Mouse (Mus musculus) frontal cortex, postnatal 36 days (tissue): ENCODE data around the gene Otop3.

Source experiments
- DNase-seq, 2 experiments: peaks; one replicate each; pipeline ENCODE4 v3.0.0; 2022; ENCODE audit warnings: low spot score in 2 of 2

Otop3 gene

GRCm38 (mm10) chr11:115318245-115319027 is 16.1 kb upstream of the Otop3 start:
- DNase-seq: no peak

GRCm38 (mm10) chr11:115319704-115320383 is 14.7 kb upstream of the Otop3 start:
- DNase-seq: no peak

- DNase-seq: no peak
These were observed 12.4 kb upstream of the Otop3 start, which contains the start of gene Ush1g for GRCm38 (mm10) chr11:115321906-115322693. Ush1g (minus strand) TSS chr11:115322041.

DNA sequence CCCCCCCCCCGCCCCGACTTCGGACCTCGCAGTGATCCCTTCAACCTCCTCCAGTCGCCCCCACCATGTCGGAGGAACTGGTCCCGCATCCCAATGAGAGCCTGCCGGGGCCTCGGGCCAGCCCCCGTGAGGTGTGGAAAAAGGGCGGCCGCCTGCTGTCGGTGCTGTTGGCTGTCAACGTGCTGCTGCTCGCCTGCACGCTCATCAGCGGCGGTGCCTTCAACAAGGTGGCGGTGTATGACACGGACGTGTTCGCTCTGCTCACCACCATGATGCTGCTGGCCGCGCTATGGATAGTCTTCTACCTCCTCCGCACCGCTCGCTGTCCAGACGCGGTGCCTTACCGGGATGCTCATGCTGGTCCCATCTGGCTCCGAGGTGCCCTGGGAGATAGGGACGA is 11.2 kb upstream of the Otop3 start:
- no peak for DNase-seq

DNA sequence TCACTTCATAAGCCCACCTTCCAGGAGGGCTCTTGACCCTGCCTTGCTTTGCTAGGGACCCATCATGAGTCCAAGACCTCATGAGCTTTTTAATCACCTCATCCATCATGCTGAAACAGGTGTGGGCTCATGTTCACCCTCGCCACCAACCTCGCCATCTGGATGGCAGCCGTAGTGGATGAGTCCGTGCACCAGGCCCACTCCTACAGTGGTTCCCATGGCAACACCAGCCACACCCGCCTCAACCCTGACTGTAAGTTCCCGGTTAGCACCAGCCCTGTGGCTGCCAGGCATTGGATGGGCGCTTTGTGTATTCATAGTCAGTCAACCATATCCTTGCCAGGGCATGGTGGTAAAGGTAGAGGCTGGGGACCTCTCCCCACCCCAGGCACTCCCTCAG is 7.8 kb upstream of the Otop3 start:
- peak; percentile 55 to 61 for DNase-seq

GRCm38 (mm10) chr11:115329339-115329738 is 5.2 kb upstream of the Otop3 start:
- no peak for DNase-seq

DNA sequence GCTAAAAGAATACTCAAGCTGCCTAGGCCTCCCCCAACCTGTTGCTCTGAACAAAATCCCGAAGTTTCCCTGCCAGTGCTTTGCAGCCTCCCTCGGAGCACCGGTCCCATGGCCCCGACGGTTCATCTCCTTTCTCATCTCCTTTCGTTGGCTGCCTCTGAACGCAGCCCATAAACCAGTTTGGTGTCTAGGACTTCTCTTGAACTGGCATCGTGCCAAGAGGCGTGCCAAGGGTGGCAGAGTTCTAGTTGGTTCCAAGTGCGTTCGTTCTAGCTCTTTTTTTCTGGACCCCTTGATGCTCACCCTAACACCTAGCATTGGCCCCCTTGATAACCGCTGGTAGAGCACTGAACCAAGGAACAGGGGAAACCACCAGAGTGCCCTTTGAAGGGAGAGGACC is 692 bp downstream of the Otop3 start:
- no peak for DNase-seq

- DNase-seq: no peak
These were observed 1.6 kb downstream of the Otop3 start for GRCm38 (mm10) chr11:115336115-115336514.

DNA sequence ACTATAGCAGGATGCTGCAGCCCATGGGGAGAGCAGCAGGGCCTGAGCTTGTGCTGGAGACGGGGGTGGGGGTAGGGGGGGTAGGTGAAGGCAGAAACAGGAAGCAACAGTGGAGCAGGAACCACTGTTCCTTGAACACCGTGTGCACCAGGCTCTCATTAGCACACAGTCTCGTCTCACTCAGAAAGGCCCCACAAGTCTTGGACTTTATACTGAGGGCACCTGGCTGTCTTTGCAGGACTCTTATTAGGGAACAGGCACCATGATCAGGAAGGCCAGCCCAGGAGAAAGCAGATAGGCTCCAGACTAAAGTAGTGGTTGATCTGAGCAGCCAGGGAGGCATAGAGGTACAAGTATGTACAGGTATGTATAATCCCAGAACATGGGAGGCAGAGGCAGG is 2.8 kb downstream of the Otop3 start:
- no peak for DNase-seq

GRCm38 (mm10) chr11:115337826-115338225 is 3.3 kb downstream of the Otop3 start:
- DNase-seq: no peak

DNA sequence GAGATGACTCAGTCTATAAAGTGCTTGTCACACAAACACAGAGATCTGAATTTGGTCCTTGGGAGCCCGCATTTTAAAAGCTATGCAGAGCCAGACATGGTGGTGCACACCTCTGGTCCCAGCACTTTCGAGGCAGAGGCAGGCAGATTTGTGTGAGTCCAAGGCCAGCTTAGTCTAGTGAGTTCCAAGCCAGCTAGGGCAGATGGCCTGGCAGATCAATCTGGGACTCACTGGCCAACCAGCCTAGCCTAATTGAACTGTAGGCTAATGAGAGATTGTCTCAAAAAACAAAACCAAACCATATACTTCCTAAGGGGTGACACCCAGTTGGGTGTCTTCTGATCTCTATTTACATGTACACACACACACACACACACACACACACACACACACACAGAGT is 6.7 kb downstream of the Otop3 start:
- DNase-seq: no peak

GRCm38 (mm10) chr11:115341866-115342265 is 7.3 kb downstream of the Otop3 start:
- DNase-seq: no peak

- DNase-seq: peak in 1 of 2 experiments; percentile 36
These were observed 10.4 kb downstream of the Otop3 start for GRCm38 (mm10) chr11:115344967-115345366.

DNA sequence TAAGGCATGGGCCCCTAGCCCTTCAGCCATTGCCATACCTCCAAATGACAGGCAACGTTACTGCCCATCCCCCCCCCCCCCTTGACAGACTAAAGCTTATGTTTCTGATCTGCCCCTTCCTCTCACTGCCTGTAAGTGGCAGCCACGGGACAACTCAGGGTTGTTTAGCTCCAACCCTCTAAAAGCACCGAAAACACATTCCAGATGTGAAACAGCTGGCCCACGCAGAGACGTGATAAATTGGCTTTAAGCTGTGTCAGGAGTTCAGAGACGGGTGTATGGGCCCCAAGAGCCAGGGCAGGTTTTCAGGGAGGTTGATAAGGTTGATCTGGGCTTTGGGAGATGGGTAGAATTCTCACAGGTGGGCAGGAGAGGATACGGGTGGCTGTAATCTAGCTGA is 11.0 kb downstream of the Otop3 start:
- DNase-seq: no peak

DNA sequence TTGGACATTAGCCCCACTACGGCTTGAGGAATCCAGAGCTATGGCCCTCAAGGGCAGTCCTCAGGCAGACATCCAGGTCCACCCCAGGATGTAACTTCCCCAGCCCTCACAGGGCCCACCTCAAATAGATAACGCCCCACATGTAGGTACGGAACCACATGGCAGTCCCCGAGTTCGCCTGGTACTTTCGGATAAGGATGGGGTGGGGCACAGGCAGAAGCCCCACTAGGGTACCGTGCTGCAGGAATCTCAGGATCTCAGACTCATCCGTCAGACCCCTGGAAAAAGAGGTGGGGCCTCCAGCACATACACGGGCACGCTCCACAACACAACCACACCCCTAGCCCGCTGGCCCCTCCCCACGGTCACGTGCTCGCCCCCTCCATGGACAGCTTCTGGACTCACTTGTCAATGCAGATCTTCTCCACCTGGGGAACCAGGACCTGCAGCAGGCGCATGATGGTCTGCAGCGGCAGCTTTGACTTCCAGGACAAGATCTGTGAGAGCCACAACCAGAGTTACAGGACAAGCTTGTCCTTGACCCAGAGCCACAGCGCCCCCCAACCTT is 14.2 kb downstream of the Otop3 start:
- DNase-seq: no peak

DNA sequence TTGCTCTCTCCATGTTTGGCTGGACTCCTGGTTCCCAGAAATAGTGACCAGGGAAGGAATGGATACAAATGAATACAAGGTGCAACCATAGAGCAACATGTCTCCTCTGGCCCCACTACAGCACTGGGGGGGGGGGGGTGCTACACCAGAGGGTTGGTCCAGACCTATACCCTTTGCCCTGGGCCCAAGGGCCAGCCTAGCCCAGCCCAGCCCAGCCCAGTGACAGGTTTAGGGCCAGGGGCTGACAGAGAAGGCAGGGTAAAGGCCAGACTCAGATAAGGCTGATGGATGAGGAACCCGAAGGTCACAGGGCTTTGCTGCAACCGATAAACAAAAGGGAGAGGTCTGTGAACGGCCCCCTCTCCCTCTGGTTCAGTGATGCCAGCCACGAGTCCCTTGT is 15.4 kb downstream of the Otop3 start:
- no peak for DNase-seq

DNA sequence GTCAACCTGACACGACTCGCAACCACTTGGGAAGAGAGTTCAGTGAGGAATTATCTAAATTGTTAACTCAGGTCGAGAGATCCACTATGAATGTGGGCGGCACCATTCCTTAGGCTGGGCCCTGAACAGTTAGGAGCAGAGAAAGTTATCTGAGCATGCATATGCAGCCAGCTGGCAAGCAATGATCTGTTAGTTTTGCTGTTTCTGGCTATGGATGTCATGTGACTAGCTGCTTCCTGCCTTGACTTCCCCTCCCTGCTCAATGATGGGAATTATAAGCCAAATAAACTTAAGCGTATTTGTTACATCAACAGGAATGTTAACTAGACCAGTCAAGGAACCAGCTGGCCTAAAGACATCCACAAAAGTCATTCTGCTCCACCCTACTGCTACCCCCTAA is 18.8 kb downstream of the Otop3 start:
- no peak for DNase-seq

GRCm38 (mm10) chr11:115354183-115354582 is 19.7 kb downstream of the Otop3 start:
- peak; percentile 49 to 55 for DNase-seq

DNA sequence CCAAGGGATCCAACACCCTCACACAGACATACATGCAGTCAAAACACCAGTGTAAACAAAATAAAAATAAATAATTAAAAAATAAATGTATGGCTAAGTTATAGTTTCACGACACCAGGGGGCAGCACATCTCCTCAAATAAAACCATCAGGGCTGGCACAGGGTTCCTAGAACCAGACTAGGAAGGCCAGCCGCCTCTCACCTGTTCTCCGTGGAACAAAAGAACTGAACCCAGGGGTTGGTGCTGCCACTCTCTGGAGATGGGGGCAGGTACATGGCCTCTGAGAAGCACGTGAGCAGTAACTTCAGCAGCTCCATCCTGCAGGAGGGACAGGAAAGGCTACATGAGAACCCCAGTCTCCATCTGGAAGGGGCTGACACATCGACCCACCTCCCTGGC is 23.9 kb downstream of the Otop3 start:
- DNase-seq: peak; percentile 61 to 77

DNA sequence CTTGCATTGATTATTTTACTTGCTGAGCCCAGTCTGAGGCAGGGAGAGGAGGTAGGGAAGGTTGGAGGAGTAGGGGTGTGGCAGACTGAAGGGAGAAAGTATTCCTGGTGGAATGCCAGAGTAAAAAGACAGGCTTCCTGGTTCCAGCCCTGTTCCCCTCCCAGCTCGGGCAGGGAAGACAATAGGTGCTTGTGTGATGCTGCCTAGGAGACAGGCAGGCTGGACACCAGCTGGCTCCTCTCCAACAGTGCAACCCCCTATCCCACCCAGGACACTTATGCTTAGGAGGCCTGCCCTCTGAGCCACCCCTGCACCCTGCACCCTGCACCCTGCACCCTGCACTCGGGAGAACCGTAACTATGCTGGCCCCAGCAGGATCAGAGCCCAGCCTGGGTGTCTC is 24.8 kb downstream of the Otop3 start:
- DNase-seq: no peak

- DNase-seq: no peak
These were observed 25.2 kb downstream of the Otop3 start for GRCm38 (mm10) chr11:115359726-115360125.

GRCm38 (mm10) chr11:115364136-115364535 is 29.6 kb downstream of the Otop3 start:
- no peak for DNase-seq
